Mouse (Mus musculus) lung, embryonic 16.5 days (tissue): ENCODE data around the gene Zfp948. TPM values are rescaled to one million over a fixed set of nuclear protein-coding genes. Genes with fewer than 3 reads are reported as not detected.

Source experiments
- ATAC-seq: fragments of 200-750 bp; cut with Nextera tagmentation; 2 replicates; pipeline ENCODE4 v1.8.0; 2017; ENCODE audit warnings: low read depth, mild to moderate bottlenecking, moderate library complexity
- H3K27ac ChIP-seq: fragments of 300-500 bp; sonication (generic); 2 replicates; pipeline ENCODE4 v1.5.1; 2014; ENCODE audit warnings: mild to moderate bottlenecking, control low read depth, low read length
- H3K27me3 ChIP-seq: fragments of 300-500 bp; sonication (generic); 2 replicates; pipeline ENCODE4 v1.6.1; 2014; ENCODE audit warnings: low read depth, low read length, mixed read lengths; ENCODE audit not compliant: control insufficient read depth, insufficient read depth
- H3K36me3 ChIP-seq: fragments of 300-500 bp; sonication (generic); 2 replicates; pipeline ENCODE4 v1.6.1; 2014; ENCODE audit warnings: low read length; ENCODE audit not compliant: control insufficient read depth, insufficient read depth
- H3K4me1 ChIP-seq: fragments of 300-500 bp; sonication (generic); replicated peaks from 2 replicates; pipeline ENCODE4 v1.6.1; 2014; ENCODE audit warnings: low read length, mixed read lengths; ENCODE audit not compliant: control insufficient read depth, insufficient read depth
- H3K4me2 ChIP-seq: fragments of 300-500 bp; sonication (generic); 2 replicates; pipeline ENCODE4 v1.6.1; 2014; ENCODE audit warnings: low read depth, low read length, control low read depth
- H3K4me3 ChIP-seq: fragments of 300-500 bp; sonication (generic); 2 replicates; pipeline ENCODE4 v1.5.1; 2014; ENCODE audit warnings: mild to moderate bottlenecking, low read length, control low read depth
- H3K9ac ChIP-seq: fragments of 300-500 bp; sonication (generic); 2 replicates; pipeline ENCODE4 v1.6.1; 2014; ENCODE audit warnings: low read length, control low read depth
- H3K9me3 ChIP-seq: fragments of 300-500 bp; sonication (generic); 2 replicates; pipeline ENCODE4 v1.6.1; 2016; ENCODE audit warnings: low read length; ENCODE audit not compliant: control insufficient read depth
- WGBS: fragments of 180-500 bp; shearing (Covaris S2); extraction: QIAGEN DNeasy Blood & Tissue Kit; methylation state at CpG from one replicate; pipeline ENCODE4 v1.1.7; 2014; 5-methylcytosine and 5-hydroxymethylcytosine counted together
- polyA plus RNA-seq: library from polyadenylated mRNA; unstranded; fragments of >200 nt; fragmentation: Nextera tagmentation; extraction: Ambion mirVana; gene quantifications from 2 replicates; pipeline ENCODE4 v1.2.1, GENCODE M21; 2015

Gene Zfp948
- 19.9 and 23.7 TPM in 2 replicates for polyA plus RNA-seq

GRCm38 (mm10) chr17:21566728-21567349, at the start of gene Zfp948:
Zfp948 (plus strand) TSS chr17:21567008.
- Histone ChIP-seq H3K4me1 (peaks cover 6% of the 10 kb centered on the region), H3K27ac (peak within 1 kb of the TSS; percentile 95), H3K36me3 (no peaks in the 10 kb centered on the region; the same call in 1 of the 2 replicates), H3K4me2 (peak within 1 kb of the TSS; percentile 76), H3K27me3 (no peaks in the 10 kb centered on the region), H3K9me3 (no peaks in the 10 kb centered on the region), H3K4me3 (peak within 1 kb of the TSS; percentile 85), H3K9ac (peak within 1 kb of the TSS; percentile 85)
- WGBS, result under 1% methylated on average over 29 of the region's 29 CpGs
- peak; percentile 98 for ATAC-seq

DNA sequence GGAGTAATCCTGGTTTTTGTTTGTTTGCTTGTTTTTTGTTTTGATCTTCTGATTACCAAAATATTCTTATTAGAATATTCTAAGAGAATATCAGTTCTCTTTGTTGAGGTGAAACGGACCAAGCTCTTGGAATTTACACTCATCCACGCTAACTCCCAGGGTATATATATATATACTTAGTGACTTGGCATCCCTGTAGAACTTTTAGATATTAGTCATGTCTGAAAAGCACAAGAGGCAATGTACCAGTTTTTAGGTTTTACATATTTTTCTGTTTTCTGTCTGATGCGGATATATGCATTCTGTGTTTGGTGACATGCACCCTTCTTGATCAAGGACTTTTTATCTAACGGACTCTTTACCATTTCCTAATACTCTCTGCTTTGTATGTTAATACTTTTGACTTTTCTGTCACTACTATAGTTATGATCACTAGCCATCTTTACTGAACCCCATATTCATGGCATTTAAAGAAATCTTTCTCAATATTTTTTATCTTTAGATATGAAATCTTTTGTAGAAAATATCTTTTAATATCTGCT, 49.6 kb upstream of the Zfp948 start:
- Histone ChIP-seq H3K36me3 (peaks cover under 1% of the 10 kb centered on the region), H3K4me3 (peak overlapping the region; percentile 71), H3K27ac (peak overlapping the region; percentile 96), H3K4me1 (peaks cover 8% of the 10 kb centered on the region), H3K27me3 (no peaks in the 10 kb centered on the region), H3K9ac (peak overlapping the region; percentile 73), H3K4me2 (peak overlapping the region; percentile 79), H3K9me3 (no peaks in the 10 kb centered on the region)
- ATAC-seq, result no peak
- whole genome bisulfite sequencing, result 22% methylated on average over 4 of the region's 4 CpGs

- H3K4me1 ChIP-seq, result no peaks in the 10 kb centered on the region
- H3K27me3 ChIP-seq, result no peaks in the 10 kb centered on the region
- H3K9me3 ChIP-seq, result no peaks in the 10 kb centered on the region
- H3K36me3 ChIP-seq, result no peaks in the 10 kb centered on the region
- H3K27ac ChIP-seq, result no peak overlapping the region
- no peak overlapping the region for H3K4me3 ChIP-seq
- no peak overlapping the region for H3K9ac ChIP-seq
- no peak for ATAC-seq
- no peak overlapping the region for H3K4me2 ChIP-seq
These were observed 40.5 kb upstream of the Zfp948 start for GRCm38 (mm10) chr17:21526270-21526669.

- WGBS, result 68% methylated on average over 5 of the region's 5 CpGs
- H3K36me3 ChIP-seq, result no peaks in the 10 kb centered on the region
- no peak overlapping the region for H3K4me2 ChIP-seq
These were observed 36.0 kb upstream of the Zfp948 start for GRCm38 (mm10) chr17:21530645-21531330.

DNA sequence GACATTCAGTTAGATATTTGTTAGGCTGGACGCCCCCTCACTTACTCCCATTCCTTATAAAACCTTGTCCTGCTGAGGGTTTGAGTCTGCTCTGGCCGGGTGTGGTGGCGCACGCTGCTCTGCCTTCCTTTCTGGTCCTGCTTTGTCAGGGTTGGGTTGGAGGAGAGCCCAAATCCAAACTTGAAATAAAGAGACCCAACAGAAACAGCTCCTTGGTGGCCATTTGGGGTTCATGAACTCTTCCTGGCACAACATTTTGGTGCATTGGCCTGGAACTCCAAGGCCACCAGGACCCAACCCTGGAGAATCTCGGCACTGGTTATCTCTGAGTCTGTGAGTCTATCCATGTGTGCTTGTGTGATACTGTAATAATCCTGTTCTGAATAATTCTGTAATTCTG, 35.2 kb upstream of the Zfp948 start:
- H3K9ac ChIP-seq, result peak overlapping the region; percentile 99
- H3K27ac ChIP-seq, result peak overlapping the region; percentile 99
- H3K4me2 ChIP-seq, result peak overlapping the region; percentile 78
- no peaks in the 10 kb centered on the region for H3K27me3 ChIP-seq
- H3K4me1 ChIP-seq, result peaks cover 6% of the 10 kb centered on the region
- H3K9me3 ChIP-seq, result no peaks in the 10 kb centered on the region
- no peaks in the 10 kb centered on the region for H3K36me3 ChIP-seq
- peak overlapping the region; percentile 88 for H3K4me3 ChIP-seq
- peak; percentile 4 for ATAC-seq
- WGBS, result 48% methylated on average over 5 of the region's 5 CpGs

More at GRCm38 (mm10) chr17:21530645-21531330, 36.0 kb upstream of the Zfp948 start:
- H3K9ac ChIP-seq, result no peak overlapping the region
- no peaks in the 10 kb centered on the region for H3K9me3 ChIP-seq
- no peaks in the 10 kb centered on the region for H3K27me3 ChIP-seq
- ATAC-seq, result no peak
- H3K27ac ChIP-seq, result no peak overlapping the region
- H3K4me3 ChIP-seq, result no peak overlapping the region
- H3K4me1 ChIP-seq, result peaks cover 6% of the 10 kb centered on the region

DNA sequence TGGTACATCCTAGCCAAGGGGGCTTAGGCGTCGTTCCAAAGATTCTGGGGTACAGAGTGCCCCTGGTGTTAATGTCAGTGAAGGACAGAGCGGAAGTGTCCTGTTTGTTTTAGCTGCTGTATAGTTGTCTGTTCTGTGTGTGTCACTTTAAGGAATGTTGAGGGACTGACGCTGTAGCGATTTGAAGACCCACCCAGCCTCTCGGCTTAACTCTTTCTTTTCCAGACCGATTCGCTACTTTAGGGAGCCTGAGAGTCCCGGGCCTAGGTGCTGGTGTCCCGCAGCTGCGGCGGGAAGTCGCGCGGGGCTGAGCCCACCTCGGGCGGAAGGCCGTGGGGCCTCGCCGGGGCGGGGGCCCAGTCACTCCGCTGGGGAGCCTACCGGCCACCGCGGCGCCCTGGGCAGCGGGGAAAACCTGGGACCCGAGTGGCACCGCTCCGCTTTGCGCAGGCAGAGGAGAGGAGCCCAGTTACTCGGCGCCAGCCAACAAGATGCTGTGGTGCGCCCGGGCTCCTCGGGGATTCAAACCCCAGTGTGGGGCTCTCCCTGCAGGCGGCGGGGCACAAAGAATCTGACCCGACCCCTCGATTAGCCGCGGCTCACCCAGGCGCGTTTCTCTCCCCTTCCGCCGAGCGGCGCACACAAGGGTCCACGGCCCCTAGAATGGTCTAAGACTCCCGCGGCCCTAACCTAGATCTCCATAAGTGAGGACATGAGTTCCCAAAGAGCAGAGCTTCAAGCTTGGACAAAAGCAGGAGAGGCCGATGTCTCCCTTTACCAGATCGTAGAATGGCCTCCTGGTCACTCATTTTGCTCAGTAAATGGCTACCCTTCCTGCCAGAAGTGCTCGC, 34.5 kb upstream of the Zfp948 start:
- Histone ChIP-seq H3K4me1 (peaks cover 8% of the 10 kb centered on the region), H3K27me3 (no peaks in the 10 kb centered on the region), H3K9me3 (no peaks in the 10 kb centered on the region), H3K4me2 (peak overlapping the region; percentile 78), H3K4me3 (peak overlapping the region; percentile 88), H3K36me3 (no peaks in the 10 kb centered on the region), H3K9ac (peak overlapping the region; percentile 99), H3K27ac (peak overlapping the region; percentile 99)
- ATAC-seq, result peak; percentile 88
- under 1% methylated on average over 54 of the region's 54 CpGs for WGBS

GRCm38 (mm10) chr17:21533961-21534360, 32.8 kb upstream of the Zfp948 start:
- Histone ChIP-seq H3K9ac (no peak overlapping the region), H3K36me3 (no peaks in the 10 kb centered on the region), H3K4me3 (no peak overlapping the region), H3K4me1 (peaks cover 8% of the 10 kb centered on the region), H3K27ac (0 out of 2 replicates have a peak overlapping the region, but pooled peaks have one; percentile 5), H3K27me3 (no peaks in the 10 kb centered on the region), H3K4me2 (no peak overlapping the region), H3K9me3 (no peaks in the 10 kb centered on the region)
- ATAC-seq, result no peak
- WGBS, result 76% methylated on average over 1 of the region's 1 CpGs

GRCm38 (mm10) chr17:21534460-21535095, 32.2 kb upstream of the Zfp948 start:
- WGBS, result 9% methylated on average over 4 of the region's 4 CpGs
- Histone ChIP-seq H3K9ac (no peak overlapping the region), H3K4me3 (no peak overlapping the region), H3K27ac (peak overlapping the region; percentile 62; the same call in 1 of the 2 replicates), H3K27me3 (no peaks in the 10 kb centered on the region), H3K36me3 (no peaks in the 10 kb centered on the region), H3K4me2 (peak overlapping the region; percentile 89), H3K9me3 (no peaks in the 10 kb centered on the region), H3K4me1 (peaks cover 8% of the 10 kb centered on the region)
- peak; percentile 32 for ATAC-seq
